Mouse (Mus musculus) heart, postnatal 0 days (tissue): ENCODE data around the gene Rtf2. TPM values are rescaled to one million over a fixed set of nuclear protein-coding genes. Genes with fewer than 3 reads are reported as not detected.
A peak's percentile ranks its signal among the peaks of the same experiment; 100 is the strongest.

Experiments used
- ATAC-seq: fragments of 200-750 bp; cut with Nextera tagmentation; 2 replicates; pipeline ENCODE4 v1.8.0; 2017; ENCODE audit warnings: low read depth, moderate number of reproducible peaks, moderate library complexity; ENCODE audit not compliant: insufficient read depth
- DNase-seq: peaks from one replicate; pipeline ENCODE4 v3.0.0-alpha.2; 2016; ENCODE audit warnings: low spot score
- H3K27ac ChIP-seq: fragments of 300-500 bp; sonication (generic); 2 replicates; pipeline ENCODE4 v1.5.1; 2014; ENCODE audit warnings: low read depth, mild to moderate bottlenecking
- H3K27me3 ChIP-seq: fragments of 300-500 bp; sonication (generic); 2 replicates; pipeline ENCODE4 v1.6.1; 2014; ENCODE audit warnings: low read length, mixed read lengths; ENCODE audit not compliant: control insufficient read depth, insufficient read depth
- H3K36me3 ChIP-seq: fragments of 300-500 bp; sonication (generic); replicated peaks from 2 replicates; pipeline ENCODE4 v1.6.1; 2014; ENCODE audit warnings: low read length, mixed read lengths; ENCODE audit not compliant: control insufficient read depth, insufficient read depth
- H3K4me1 ChIP-seq: fragments of 300-500 bp; sonication (generic); 2 replicates; pipeline ENCODE4 v1.6.1; 2014; ENCODE audit warnings: antibody characterized with exemption; ENCODE audit not compliant: control insufficient read depth, insufficient read depth
- H3K4me2 ChIP-seq: fragments of 300-500 bp; sonication (generic); 2 replicates; pipeline ENCODE4 v1.6.1; 2014; ENCODE audit warnings: low read depth, mild to moderate bottlenecking, low read length, moderate library complexity
- H3K4me3 ChIP-seq: fragments of 300-500 bp; sonication (generic); 2 replicates; pipeline ENCODE4 v1.5.1; 2014; ENCODE audit warnings: low read depth, low read length
- H3K9ac ChIP-seq: fragments of 300-500 bp; sonication (generic); replicated peaks from 2 replicates; pipeline ENCODE4 v1.6.1; 2014; ENCODE audit warnings: low read depth, low read length, mixed read lengths
- H3K9me3 ChIP-seq: fragments of 300-500 bp; sonication (generic); replicated peaks from 2 replicates; pipeline ENCODE4 v1.6.1; 2016; ENCODE audit warnings: low read length; ENCODE audit not compliant: control insufficient read depth
- CTCF ChIP-seq: IDR thresholded peaks from 2 replicates; pipeline ENCODE4 v1.5.1; 2016; ENCODE audit warnings: antibody characterized with exemption, control low read depth, low read depth
- EP300 ChIP-seq: IDR thresholded peaks from 2 replicates; pipeline ENCODE4 v1.6.1; 2016; ENCODE audit warnings: antibody characterized with exemption, low read depth
- WGBS: fragments of 180-500 bp; shearing (Covaris S2); extraction: QIAGEN DNeasy Blood & Tissue Kit; methylation state at CpG from one replicate; pipeline ENCODE4 v1.1.7; 2014; 5-methylcytosine and 5-hydroxymethylcytosine counted together
- polyA plus RNA-seq: library from polyadenylated mRNA; unstranded; fragments of >200 nt; fragmentation: Nextera tagmentation; extraction: Ambion mirVana; gene quantifications from 2 replicates; pipeline ENCODE4 v1.2.1, GENCODE M21; 2015
- total RNA-seq: library from RNA; depleted of rRNA; stranded (reverse); fragments of >200 nt; gene quantifications from 2 replicates; pipeline ENCODE4 v1.2.3, GENCODE M21; 2014; ENCODE audit warnings: low replicate concordance

Rtf2 gene
- total and polyA plus RNA-seq, 2 experiments from 2014 or later = 34.0 to 45.1 TPM

GRCm38 (mm10) chr2:172484696-172485370, 44.5 kb downstream of the Rtf2 start:
- ATAC-seq = no peak

GRCm38 (mm10) chr2:172496736-172497345, 56.5 kb downstream of the Rtf2 start:
- Histone ChIP-seq H3K27me3 (no peaks in the 10 kb centered on the region), H3K4me1 (no peaks in the 10 kb centered on the region), H3K4me2 (no peak overlapping the region), H3K9ac (no peak overlapping the region), H3K4me3 (no peak overlapping the region), H3K36me3 (no peaks in the 10 kb centered on the region), H3K9me3 (no peaks in the 10 kb centered on the region), H3K27ac (no peak overlapping the region)
- TF ChIP-seq EP300 (no peak), CTCF (no peak)
- ATAC-seq (no peak), DNase-seq (no peak)
- WGBS = 73% methylated on average over 8 of the region's 8 CpGs

More at GRCm38 (mm10) chr2:172484696-172485370, 44.5 kb downstream of the Rtf2 start:
- TF ChIP-seq CTCF = no peak
- TF ChIP-seq EP300 = no peak
- Histone ChIP-seq H3K9ac (no peak overlapping the region), H3K4me3 (no peak overlapping the region), H3K27ac (no peak overlapping the region), H3K4me2 (no peak overlapping the region), H3K4me1 (no peaks in the 10 kb centered on the region), H3K27me3 (no peaks in the 10 kb centered on the region), H3K9me3 (no peaks in the 10 kb centered on the region), H3K36me3 (no peaks in the 10 kb centered on the region)
- WGBS = 57% methylated on average over 12 of the region's 12 CpGs
- DNase-seq = no peak

GRCm38 (mm10) chr2:172498823-172499222, 58.5 kb downstream of the Rtf2 start:
- Histone ChIP-seq H3K9ac (no peak overlapping the region), H3K27ac (no peak overlapping the region), H3K27me3 (no peaks in the 10 kb centered on the region), H3K9me3 (no peaks in the 10 kb centered on the region), H3K4me1 (no peaks in the 10 kb centered on the region), H3K36me3 (no peaks in the 10 kb centered on the region), H3K4me3 (no peak overlapping the region), H3K4me2 (no peak overlapping the region)
- WGBS = 43% methylated on average over 3 of the region's 3 CpGs
- no peak for ATAC-seq
- no peak for DNase-seq
- TF ChIP-seq CTCF (no peak), EP300 (no peak)

- 30% methylated on average over 7 of the region's 7 CpGs for WGBS
- H3K9ac ChIP-seq = no peak overlapping the region
- H3K4me3 ChIP-seq = no peak overlapping the region
- DNase-seq = no peak
- no peak overlapping the region for H3K27ac ChIP-seq
- no peaks in the 10 kb centered on the region for H3K36me3 ChIP-seq
- no peaks in the 10 kb centered on the region for H3K4me1 ChIP-seq
- ATAC-seq = no peak
- H3K9me3 ChIP-seq = no peaks in the 10 kb centered on the region
- no peaks in the 10 kb centered on the region for H3K27me3 ChIP-seq
- TF ChIP-seq CTCF = no peak
- no peak for TF ChIP-seq EP300
- no peak overlapping the region for H3K4me2 ChIP-seq
Observed at GRCm38 (mm10) chr2:172500752-172501316, 60.5 kb downstream of the Rtf2 start.

- H3K4me1 ChIP-seq = no peaks in the 10 kb centered on the region
- H3K9ac ChIP-seq = no peak overlapping the region
- WGBS = 2% methylated on average over 4 of the region's 4 CpGs
- DNase-seq (peak; percentile 54), ATAC-seq (no peak)
- TF ChIP-seq EP300 = no peak
- peak; percentile 92 for TF ChIP-seq CTCF
- H3K4me3 ChIP-seq = no peak overlapping the region
- no peak overlapping the region for H3K27ac ChIP-seq
- H3K27me3 ChIP-seq = no peaks in the 10 kb centered on the region
- no peak overlapping the region for H3K4me2 ChIP-seq
- no peaks in the 10 kb centered on the region for H3K36me3 ChIP-seq
- no peaks in the 10 kb centered on the region for H3K9me3 ChIP-seq
Observed at GRCm38 (mm10) chr2:172501341-172501740, 61.0 kb downstream of the Rtf2 start.
